Mouse (Mus musculus) neural tube, embryonic 14.5 days (tissue): ENCODE results near the gene Atn1. TPM values are rescaled to one million over a fixed set of nuclear protein-coding genes. Genes with fewer than 3 reads are reported as not detected.
A peak's percentile ranks its signal among the peaks of the same experiment; 100 is the strongest.

Experiments used
- ATAC-seq: fragments of 200-750 bp; cut with Nextera tagmentation; 2 replicates; pipeline ENCODE4 v1.8.0; 2017; ENCODE audit warnings: low read depth, mild to moderate bottlenecking, moderate TSS enrichment, moderate library complexity
- H3K27ac ChIP-seq: fragments of 300-500 bp; sonication (generic); 2 replicates; pipeline ENCODE4 v1.5.1; 2014; ENCODE audit warnings: low read depth, mild to moderate bottlenecking, control low read depth, low read length, moderate library complexity, mixed read lengths
- H3K27me3 ChIP-seq: fragments of 300-500 bp; sonication (generic); 2 replicates; pipeline ENCODE4 v1.6.1; 2014; ENCODE audit warnings: low read length; ENCODE audit not compliant: control insufficient read depth, insufficient read depth
- H3K36me3 ChIP-seq: fragments of 300-500 bp; sonication (generic); 2 replicates; pipeline ENCODE4 v1.6.1; 2014; ENCODE audit warnings: low read length, mixed read lengths; ENCODE audit not compliant: control insufficient read depth, insufficient read depth
- H3K4me1 ChIP-seq: fragments of 300-500 bp; sonication (generic); 2 replicates; pipeline ENCODE4 v1.6.1; 2014; ENCODE audit warnings: low read length; ENCODE audit not compliant: control insufficient read depth, insufficient read depth
- H3K4me2 ChIP-seq: fragments of 300-500 bp; sonication (generic); 2 replicates; pipeline ENCODE4 v1.6.1; 2014; ENCODE audit warnings: mild to moderate bottlenecking, low read depth, low read length, control low read depth
- H3K4me3 ChIP-seq: fragments of 300-500 bp; sonication (generic); 2 replicates; pipeline ENCODE4 v1.5.1; 2014; ENCODE audit warnings: low read depth, low read length, control low read depth, mixed read lengths
- H3K9ac ChIP-seq: fragments of 300-500 bp; sonication (generic); replicated peaks from 2 replicates; pipeline ENCODE4 v1.6.1; 2014; ENCODE audit warnings: low read depth, mild to moderate bottlenecking, control low read depth, low read length, mixed read lengths
- H3K9me3 ChIP-seq: fragments of 300-500 bp; sonication (generic); 2 replicates; pipeline ENCODE4 v1.6.1; 2016; ENCODE audit warnings: low read length; ENCODE audit not compliant: control insufficient read depth
- WGBS: fragments of 180-500 bp; shearing (Covaris S2); extraction: QIAGEN DNeasy Blood & Tissue Kit; methylation state at CpG from one replicate; pipeline ENCODE4 v1.1.7; 2014; 5-methylcytosine and 5-hydroxymethylcytosine counted together
- polyA plus RNA-seq: library from polyadenylated mRNA; unstranded; fragments of >200 nt; fragmentation: Nextera tagmentation; extraction: Ambion mirVana; gene quantifications from 2 replicates; pipeline ENCODE4 v1.2.1, GENCODE M21; 2014

Gene Atn1
- polyA plus RNA-seq, 1 experiment from 2014 or later = 27.5 TPM

GRCm38 (mm10) chr6:124791911-124792310 lies 35.6 kb upstream of the Atn1 start:
- no peak for ATAC-seq
- Histone ChIP-seq H3K4me3 (no peak overlapping the region), H3K4me2 (no peak overlapping the region), H3K4me1 (no peaks in the 10 kb centered on the region), H3K27ac (no peak overlapping the region), H3K9me3 (no peaks in the 10 kb centered on the region), H3K27me3 (no peaks in the 10 kb centered on the region), H3K9ac (no peak overlapping the region), H3K36me3 (no peaks in the 10 kb centered on the region)
- 89% methylated on average over 3 of the region's 3 CpGs for WGBS

GRCm38 (mm10) chr6:124790121-124790520 lies 33.8 kb upstream of the Atn1 start:
- Histone ChIP-seq H3K27ac (no peak overlapping the region), H3K4me3 (no peak overlapping the region), H3K27me3 (no peaks in the 10 kb centered on the region), H3K4me1 (no peaks in the 10 kb centered on the region), H3K36me3 (no peaks in the 10 kb centered on the region), H3K9me3 (no peaks in the 10 kb centered on the region), H3K4me2 (no peak overlapping the region), H3K9ac (no peak overlapping the region)
- 77% methylated on average over 4 of the region's 4 CpGs for WGBS
- no peak for ATAC-seq

GRCm38 (mm10) chr6:124789519-124789918 lies 33.2 kb upstream of the Atn1 start:
- no peak overlapping the region for H3K4me2 ChIP-seq
- H3K27me3 ChIP-seq = no peaks in the 10 kb centered on the region
- H3K4me3 ChIP-seq = no peak overlapping the region
- H3K9ac ChIP-seq = no peak overlapping the region
- H3K4me1 ChIP-seq = no peaks in the 10 kb centered on the region
- no peak overlapping the region for H3K27ac ChIP-seq
- H3K9me3 ChIP-seq = no peaks in the 10 kb centered on the region
- H3K36me3 ChIP-seq = no peaks in the 10 kb centered on the region
- WGBS = 83% methylated on average over 4 of the region's 4 CpGs
- ATAC-seq = no peak

- no peak overlapping the region for H3K9ac ChIP-seq
- WGBS = 80% methylated on average over 10 of the region's 10 CpGs
- no peaks in the 10 kb centered on the region for H3K9me3 ChIP-seq
- no peaks in the 10 kb centered on the region for H3K4me1 ChIP-seq
- H3K4me3 ChIP-seq = no peak overlapping the region
- no peak overlapping the region for H3K27ac ChIP-seq
- ATAC-seq = no peak
- no peak overlapping the region for H3K4me2 ChIP-seq
- H3K36me3 ChIP-seq = no peaks in the 10 kb centered on the region
- no peaks in the 10 kb centered on the region for H3K27me3 ChIP-seq
These were observed 31.4 kb upstream of the Atn1 start for GRCm38 (mm10) chr6:124787722-124788121.

- H3K9me3 ChIP-seq = no peaks in the 10 kb centered on the region
- H3K9ac ChIP-seq = no peak overlapping the region
- no peak overlapping the region for H3K27ac ChIP-seq
- H3K27me3 ChIP-seq = no peaks in the 10 kb centered on the region
- no peak overlapping the region for H3K4me3 ChIP-seq
- 61% methylated on average over 8 of the region's 8 CpGs for WGBS
- H3K36me3 ChIP-seq = no peaks in the 10 kb centered on the region
- no peak overlapping the region for H3K4me2 ChIP-seq
- no peak for ATAC-seq
- H3K4me1 ChIP-seq = no peaks in the 10 kb centered on the region
These were observed 30.6 kb upstream of the Atn1 start for GRCm38 (mm10) chr6:124786756-124787420.

GRCm38 (mm10) chr6:124782436-124782835 lies 26.1 kb upstream of the Atn1 start:
- Histone ChIP-seq H3K9me3 (no peaks in the 10 kb centered on the region), H3K27me3 (no peaks in the 10 kb centered on the region), H3K9ac (no peak overlapping the region), H3K4me2 (no peak overlapping the region), H3K4me3 (no peak overlapping the region), H3K27ac (no peak overlapping the region), H3K36me3 (no peaks in the 10 kb centered on the region), H3K4me1 (peaks cover 5% of the 10 kb centered on the region; the same call in 1 of the 2 replicates)
- no peak for ATAC-seq
- WGBS = 21% methylated on average over 6 of the region's 6 CpGs

- Histone ChIP-seq H3K4me2 (no peak overlapping the region), H3K9ac (no peak overlapping the region), H3K4me1 (peaks cover 5% of the 10 kb centered on the region; the same call in 1 of the 2 replicates), H3K4me3 (no peak overlapping the region), H3K27me3 (no peaks in the 10 kb centered on the region), H3K9me3 (no peaks in the 10 kb centered on the region), H3K36me3 (no peaks in the 10 kb centered on the region), H3K27ac (no peak overlapping the region)
- no peak for ATAC-seq
- WGBS = 85% methylated on average over 7 of the region's 7 CpGs
These were observed 24.6 kb upstream of the Atn1 start for GRCm38 (mm10) chr6:124780917-124781316.

GRCm38 (mm10) chr6:124779984-124780416 lies 23.7 kb upstream of the Atn1 start:
- ATAC-seq = 0 out of 2 replicates have a peak, but pooled peaks have one; percentile 31
- WGBS = 5% methylated on average over 10 of the region's 10 CpGs
- Histone ChIP-seq H3K9me3 (no peaks in the 10 kb centered on the region), H3K4me3 (peak overlapping the region; percentile 28), H3K9ac (peak overlapping the region; percentile 29; the same call in 1 of the 2 replicates), H3K27ac (no peak overlapping the region), H3K27me3 (no peaks in the 10 kb centered on the region), H3K36me3 (no peaks in the 10 kb centered on the region), H3K4me1 (peaks cover 5% of the 10 kb centered on the region; the same call in 1 of the 2 replicates), H3K4me2 (peak overlapping the region; percentile 59)

GRCm38 (mm10) chr6:124779222-124779983 lies 23.1 kb upstream of the Atn1 start, which contains the start of gene Lrrc23:
Gene Lrrc23, minus strand, starts transcription at chr6:124779727.
- H3K27ac ChIP-seq = no peak within 1 kb of the TSS
- WGBS = 3% methylated on average over 23 of the region's 23 CpGs
- H3K9me3 ChIP-seq = no peaks in the 10 kb centered on the region

More at GRCm38 (mm10) chr6:124779222-124779983, 23.1 kb upstream of the Atn1 start, which contains the start of gene Lrrc23:
- peak; percentile 65 for ATAC-seq
- Histone ChIP-seq H3K4me3 (peak within 1 kb of the TSS; percentile 28), H3K27me3 (no peaks in the 10 kb centered on the region), H3K9ac (peak within 1 kb of the TSS; percentile 29), H3K36me3 (no peaks in the 10 kb centered on the region), H3K4me2 (peak within 1 kb of the TSS; percentile 59), H3K4me1 (peaks cover 5% of the 10 kb centered on the region; the same call in 1 of the 2 replicates)
